Mouse (Mus musculus) neural tube, embryonic 12.5 days (tissue): ENCODE data around the gene Slco3a1. TPM values are rescaled to one million over a fixed set of nuclear protein-coding genes. Genes with fewer than 3 reads are reported as not detected.

ENCODE experiments used
- ATAC-seq: fragments of 200-750 bp; cut with Nextera tagmentation; 2 replicates; pipeline ENCODE4 v1.8.0; 2017; ENCODE audit warnings: low read depth, mild to moderate bottlenecking, moderate TSS enrichment, moderate library complexity; ENCODE audit not compliant: low FRiP score
- H3K27ac ChIP-seq: fragments of 300-500 bp; sonication (generic); 2 replicates; pipeline ENCODE4 v1.5.1; 2016
- H3K27me3 ChIP-seq: fragments of 300-500 bp; sonication (generic); replicated peaks from 2 replicates; pipeline ENCODE4 v1.6.1; 2016; ENCODE audit warnings: mild to moderate bottlenecking
- H3K36me3 ChIP-seq: fragments of 300-500 bp; sonication (generic); 2 replicates; pipeline ENCODE4 v1.6.1; 2016; ENCODE audit warnings: mild to moderate bottlenecking
- H3K4me1 ChIP-seq: fragments of 300-500 bp; sonication (generic); 2 replicates; pipeline ENCODE4 v1.6.1; 2016
- H3K4me2 ChIP-seq: fragments of 300-500 bp; sonication (generic); replicated peaks from 2 replicates; pipeline ENCODE4 v1.6.1; 2016; ENCODE audit warnings: mild to moderate bottlenecking
- H3K4me3 ChIP-seq: fragments of 300-500 bp; sonication (generic); 2 replicates; pipeline ENCODE4 v1.5.1; 2016
- H3K9ac ChIP-seq: fragments of 300-500 bp; sonication (generic); 2 replicates; pipeline ENCODE4 v1.6.1; 2016; ENCODE audit warnings: mild to moderate bottlenecking
- H3K9me3 ChIP-seq: fragments of 300-500 bp; sonication (generic); 2 replicates; pipeline ENCODE4 v1.6.1; 2016; ENCODE audit warnings: mild to moderate bottlenecking
- WGBS: fragments of 180-500 bp; shearing (Covaris S2); methylation state at CpG from one replicate; pipeline ENCODE4 v1.1.7; 2016; 5-methylcytosine and 5-hydroxymethylcytosine counted together
- polyA plus RNA-seq: library from polyadenylated mRNA; unstranded; fragments of >200 nt; fragmentation: Nextera tagmentation; extraction: Ambion mirVana; gene quantifications from 2 replicates; pipeline ENCODE4 v1.2.1, GENCODE M21; 2016

Gene Slco3a1
- polyA plus RNA-seq, 1 experiment from 2014 or later: 26.6 TPM

DNA sequence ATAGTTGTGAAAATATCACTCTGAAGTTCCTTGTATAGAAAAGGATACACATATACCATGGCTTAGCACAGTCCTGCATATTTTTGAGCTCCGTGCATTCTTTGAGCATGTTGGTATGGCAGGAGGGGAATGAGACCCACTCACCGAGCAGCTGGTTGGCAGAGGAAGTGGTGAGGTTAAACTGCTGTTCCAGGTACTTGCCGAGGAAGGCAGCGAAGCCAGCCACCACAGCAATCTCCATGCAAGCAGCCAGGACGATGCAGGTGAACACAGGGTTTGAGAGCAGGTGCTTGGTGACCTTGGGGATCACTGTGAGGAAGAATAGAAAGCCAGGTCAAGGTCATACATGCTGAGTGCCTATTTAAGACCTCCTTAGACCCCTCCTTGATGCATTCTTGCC lies 226.9 kb downstream of the Slco3a1 start:
- no peak for ATAC-seq
- Histone ChIP-seq H3K27me3 (no peaks in the 10 kb centered on the region), H3K4me1 (peaks cover 30% of the 10 kb centered on the region), H3K27ac (no peak overlapping the region), H3K4me2 (no peak overlapping the region), H3K9ac (no peak overlapping the region), H3K4me3 (no peak overlapping the region), H3K9me3 (no peaks in the 10 kb centered on the region), H3K36me3 (no peaks in the 10 kb centered on the region)
- 89% methylated on average over 5 of the region's 5 CpGs for WGBS

DNA sequence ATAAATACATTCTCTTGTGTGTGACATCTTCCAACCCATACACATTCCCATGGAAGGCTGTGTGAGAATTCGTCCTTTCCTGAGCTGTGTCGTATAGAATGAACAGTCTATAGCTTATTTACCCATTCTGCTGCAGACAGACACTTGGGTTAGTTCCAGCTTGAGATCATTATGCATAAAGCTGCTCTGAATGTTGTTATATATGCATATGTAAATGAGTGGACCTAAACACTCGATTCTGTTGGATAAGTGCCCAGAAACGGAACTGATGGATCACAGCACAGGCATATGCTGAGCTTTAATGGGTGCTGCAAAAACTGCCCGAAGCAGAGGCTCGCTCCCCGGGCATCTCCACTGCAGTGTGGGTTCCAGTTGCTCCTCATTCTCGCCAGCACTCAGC lies 229.5 kb downstream of the Slco3a1 start:
- Histone ChIP-seq H3K9me3 (no peaks in the 10 kb centered on the region), H3K4me2 (no peak overlapping the region), H3K9ac (no peak overlapping the region), H3K4me3 (no peak overlapping the region), H3K36me3 (no peaks in the 10 kb centered on the region), H3K27me3 (0 out of 2 replicates have a peak, but pooled peaks cover 2% of the 10 kb centered on the region), H3K4me1 (peaks cover 27% of the 10 kb centered on the region), H3K27ac (no peak overlapping the region)
- peak; percentile 83 for ATAC-seq
- 42% methylated on average over 8 of the region's 8 CpGs for WGBS

DNA sequence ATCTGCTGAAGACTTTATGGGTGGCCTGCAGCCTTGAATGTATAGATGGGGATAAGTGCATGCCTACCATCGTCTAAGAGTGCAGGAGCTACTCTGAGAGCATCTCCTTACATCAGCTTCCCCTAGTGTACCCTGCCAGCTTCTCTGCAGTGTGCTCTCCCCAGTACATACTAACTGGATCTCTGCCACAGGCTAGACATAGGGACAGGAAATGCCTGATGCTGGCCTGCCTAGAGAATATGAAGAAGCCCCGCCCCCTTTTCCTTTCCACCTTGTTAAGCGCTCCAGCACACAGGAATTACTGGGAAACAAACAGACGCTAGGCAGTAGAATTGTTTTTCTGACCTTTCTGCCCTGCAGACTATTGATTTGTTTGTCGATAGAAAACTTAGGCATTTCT lies 230.9 kb downstream of the Slco3a1 start:
- no peaks in the 10 kb centered on the region for H3K36me3 ChIP-seq
- peaks cover 27% of the 10 kb centered on the region for H3K4me1 ChIP-seq
- no peak overlapping the region for H3K4me3 ChIP-seq
- 56% methylated on average over 5 of the region's 5 CpGs for WGBS
- no peak overlapping the region for H3K27ac ChIP-seq
- H3K9me3 ChIP-seq: no peaks in the 10 kb centered on the region
- no peak overlapping the region for H3K4me2 ChIP-seq
- no peak for ATAC-seq
- H3K9ac ChIP-seq: no peak overlapping the region
- 0 out of 2 replicates have a peak, but pooled peaks cover 2% of the 10 kb centered on the region for H3K27me3 ChIP-seq

DNA sequence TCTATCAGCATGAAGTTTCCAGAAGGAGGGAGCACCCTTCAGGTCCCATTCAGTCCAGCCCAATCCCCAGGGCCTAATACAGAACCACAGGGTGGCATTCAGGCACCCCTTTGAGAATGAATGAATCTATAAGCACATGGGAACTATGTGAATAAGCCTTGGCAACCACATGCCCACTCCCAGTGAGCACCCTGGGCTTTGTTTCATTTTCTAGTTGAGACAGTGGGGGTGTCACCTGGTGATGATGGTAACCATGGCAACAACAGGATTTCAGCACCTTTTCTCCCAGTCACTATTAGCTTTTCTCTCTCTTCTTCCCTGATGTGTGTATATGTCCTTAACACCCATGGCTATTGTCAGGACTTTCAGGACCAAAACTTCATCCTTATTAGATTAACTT lies 231.4 kb downstream of the Slco3a1 start:
- no peaks in the 10 kb centered on the region for H3K36me3 ChIP-seq
- H3K27me3 ChIP-seq: 0 out of 2 replicates have a peak, but pooled peaks cover 2% of the 10 kb centered on the region
- no peak overlapping the region for H3K4me3 ChIP-seq
- no peak overlapping the region for H3K27ac ChIP-seq
- no peak for ATAC-seq
- peaks cover 27% of the 10 kb centered on the region for H3K4me1 ChIP-seq
- no peak overlapping the region for H3K4me2 ChIP-seq
- no peak overlapping the region for H3K9ac ChIP-seq
- no peaks in the 10 kb centered on the region for H3K9me3 ChIP-seq

DNA sequence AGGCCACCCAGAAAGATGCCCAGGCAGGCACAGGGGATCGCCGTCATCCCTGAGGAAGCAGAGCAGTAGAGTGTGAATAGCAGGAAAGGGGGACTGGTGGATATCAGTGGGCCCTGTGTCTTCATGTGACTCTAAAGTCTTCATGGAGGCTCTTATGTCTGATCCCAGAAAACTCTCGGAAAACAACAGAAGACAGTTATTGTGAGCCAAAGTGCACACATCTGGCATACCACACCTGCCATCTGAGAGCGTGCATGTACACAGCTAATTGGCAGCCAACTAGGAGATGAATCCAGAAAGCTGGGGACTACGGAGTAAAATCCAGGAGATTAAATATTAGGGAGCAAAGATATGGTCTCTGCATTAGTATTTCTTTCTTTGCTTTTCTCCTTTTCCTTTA lies 233.9 kb downstream of the Slco3a1 start:
- Histone ChIP-seq H3K9ac (no peak overlapping the region), H3K4me1 (peaks cover 27% of the 10 kb centered on the region), H3K9me3 (no peaks in the 10 kb centered on the region), H3K4me2 (no peak overlapping the region), H3K27ac (no peak overlapping the region), H3K27me3 (0 out of 2 replicates have a peak, but pooled peaks cover 2% of the 10 kb centered on the region), H3K36me3 (no peaks in the 10 kb centered on the region), H3K4me3 (no peak overlapping the region)
- 92% methylated on average over 5 of the region's 5 CpGs for WGBS
- no peak for ATAC-seq

DNA sequence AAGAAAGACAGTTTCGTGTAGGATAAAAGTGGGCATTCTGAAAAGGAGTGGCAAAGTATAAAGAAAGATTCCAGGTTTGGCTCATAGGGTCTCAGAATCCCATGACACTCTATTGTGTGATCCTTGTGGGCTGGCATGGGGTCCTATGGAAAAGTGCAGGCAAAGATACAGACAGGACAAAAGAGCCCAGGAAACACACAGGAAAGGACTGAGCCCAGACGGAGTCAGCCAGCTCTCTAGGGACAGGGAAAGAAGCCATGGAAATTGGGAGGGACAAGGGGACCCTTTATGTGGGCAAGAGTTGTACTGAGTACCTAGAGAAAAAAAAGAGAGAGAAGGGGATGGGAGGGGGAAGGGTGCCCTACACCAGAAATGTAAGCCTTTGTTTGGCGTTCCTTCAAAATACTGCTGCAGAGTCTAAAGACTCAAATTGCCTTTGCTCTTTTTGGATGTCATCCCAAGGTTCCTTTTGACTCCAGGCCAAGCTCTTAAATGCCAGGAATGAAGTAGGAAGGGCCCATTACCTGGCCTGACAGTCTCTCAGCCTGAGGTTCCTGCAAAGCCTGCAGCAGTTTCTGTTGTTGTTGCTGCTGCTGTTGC lies 238.6 kb downstream of the Slco3a1 start:
- no peak for ATAC-seq
- Histone ChIP-seq H3K9ac (no peak overlapping the region), H3K27me3 (0 out of 2 replicates have a peak, but pooled peaks cover 2% of the 10 kb centered on the region), H3K4me3 (no peak overlapping the region), H3K4me2 (no peak overlapping the region), H3K9me3 (no peaks in the 10 kb centered on the region), H3K36me3 (no peaks in the 10 kb centered on the region), H3K27ac (no peak overlapping the region), H3K4me1 (peaks cover 6% of the 10 kb centered on the region; the same call in 1 of the 2 replicates)
- 78% methylated on average over 3 of the region's 3 CpGs for WGBS

DNA sequence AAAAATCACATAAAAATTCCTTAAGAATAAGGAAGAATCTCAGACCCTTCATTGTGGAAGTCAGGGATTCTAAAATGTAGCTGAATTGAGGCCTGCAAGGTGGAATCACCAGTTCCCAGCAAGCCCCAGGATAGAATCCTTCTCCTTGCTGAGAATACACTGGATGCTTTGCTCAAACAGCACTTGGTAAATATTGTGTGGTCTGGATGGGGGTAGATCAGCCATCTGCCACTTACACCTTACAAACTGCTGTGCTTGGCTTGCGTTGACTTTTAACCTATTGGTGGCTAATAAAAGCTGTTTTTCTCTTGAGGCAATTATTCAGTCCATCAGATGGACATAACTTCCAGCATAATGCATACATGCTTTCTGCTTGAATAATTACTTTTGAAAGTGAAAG lies 240.3 kb downstream of the Slco3a1 start:
- Histone ChIP-seq H3K27ac (no peak overlapping the region), H3K27me3 (no peaks in the 10 kb centered on the region)
- WGBS: 79% methylated on average over 1 of the region's 1 CpGs

DNA sequence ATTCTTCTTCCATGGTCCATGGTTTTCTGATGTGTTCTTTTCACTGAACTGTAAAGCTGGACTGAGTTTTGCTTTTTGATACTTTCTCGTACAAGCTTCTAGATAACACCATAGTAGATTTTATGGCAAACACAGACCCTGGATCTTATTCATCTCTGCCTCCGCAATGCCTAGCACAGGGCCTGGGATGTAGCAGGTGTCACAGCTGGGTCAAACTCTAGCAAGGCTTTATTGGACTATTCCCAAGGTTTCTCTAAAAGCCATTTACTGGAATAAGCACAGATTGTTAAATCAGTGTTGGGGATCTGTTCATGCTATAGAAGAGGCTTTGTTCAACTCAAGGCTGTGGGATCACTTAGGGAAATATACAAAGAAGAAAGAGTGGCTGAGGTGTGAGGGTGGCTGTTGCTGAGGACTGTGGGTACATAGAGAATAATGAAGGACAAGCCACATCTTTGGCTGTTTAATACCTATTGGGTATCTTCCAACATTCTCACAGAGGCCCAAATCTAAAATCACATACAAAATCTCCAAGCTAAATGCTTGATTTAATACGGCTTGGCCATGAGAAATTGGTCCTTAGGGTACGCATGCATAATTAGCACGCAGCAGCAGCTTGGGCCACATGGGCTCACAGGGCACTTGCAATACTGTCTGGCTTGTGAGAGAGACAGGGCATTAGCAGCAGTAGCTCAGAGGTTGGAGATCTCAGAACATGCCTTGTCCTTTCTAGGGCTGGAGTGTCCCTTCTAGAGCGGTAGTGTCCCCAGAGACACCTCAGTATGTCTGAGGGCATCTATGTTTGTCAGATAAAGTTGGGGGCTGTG lies 241.1 kb downstream of the Slco3a1 start:
- no peak overlapping the region for H3K4me2 ChIP-seq
- no peak overlapping the region for H3K4me3 ChIP-seq
- ATAC-seq: no peak
- H3K9ac ChIP-seq: no peak overlapping the region
- 67% methylated on average over 6 of the region's 6 CpGs for WGBS
- no peak overlapping the region for H3K27ac ChIP-seq
- peaks cover 6% of the 10 kb centered on the region; the same call in 1 of the 2 replicates for H3K4me1 ChIP-seq
- H3K36me3 ChIP-seq: no peaks in the 10 kb centered on the region
- no peaks in the 10 kb centered on the region for H3K27me3 ChIP-seq
- no peaks in the 10 kb centered on the region for H3K9me3 ChIP-seq

More for the DNA sequence above, 240.3 kb downstream of the Slco3a1 start:
- no peak overlapping the region for H3K9ac ChIP-seq
- H3K4me3 ChIP-seq: no peak overlapping the region
- H3K4me2 ChIP-seq: no peak overlapping the region
- no peaks in the 10 kb centered on the region for H3K9me3 ChIP-seq
- no peaks in the 10 kb centered on the region for H3K36me3 ChIP-seq
- peaks cover 6% of the 10 kb centered on the region; the same call in 1 of the 2 replicates for H3K4me1 ChIP-seq
- no peak for ATAC-seq

DNA sequence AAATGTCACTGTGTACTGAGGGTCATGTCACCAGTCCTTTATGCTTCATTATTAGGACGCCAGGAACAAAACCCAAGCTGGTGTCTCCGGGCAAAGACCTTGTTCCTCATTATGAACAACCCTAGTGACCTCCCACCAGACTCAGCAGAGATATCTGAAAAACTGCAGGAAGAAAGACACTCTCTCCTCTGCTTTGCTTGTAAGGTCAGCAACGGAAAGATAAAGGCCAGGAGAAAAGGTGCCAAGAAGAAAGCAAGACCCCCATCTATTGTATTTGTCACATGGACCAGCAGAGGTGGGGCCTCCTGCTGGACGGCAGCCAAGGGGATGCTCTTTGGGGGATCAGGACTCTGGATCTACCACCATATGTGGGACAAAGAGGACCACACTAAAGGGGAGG lies 243.0 kb downstream of the Slco3a1 start:
- 52% methylated on average over 4 of the region's 4 CpGs for WGBS
- Histone ChIP-seq H3K4me2 (no peak overlapping the region), H3K4me3 (no peak overlapping the region), H3K9me3 (no peaks in the 10 kb centered on the region), H3K36me3 (no peaks in the 10 kb centered on the region), H3K4me1 (peaks cover 6% of the 10 kb centered on the region; the same call in 1 of the 2 replicates), H3K27me3 (no peaks in the 10 kb centered on the region), H3K27ac (no peak overlapping the region), H3K9ac (no peak overlapping the region)
- no peak for ATAC-seq

DNA sequence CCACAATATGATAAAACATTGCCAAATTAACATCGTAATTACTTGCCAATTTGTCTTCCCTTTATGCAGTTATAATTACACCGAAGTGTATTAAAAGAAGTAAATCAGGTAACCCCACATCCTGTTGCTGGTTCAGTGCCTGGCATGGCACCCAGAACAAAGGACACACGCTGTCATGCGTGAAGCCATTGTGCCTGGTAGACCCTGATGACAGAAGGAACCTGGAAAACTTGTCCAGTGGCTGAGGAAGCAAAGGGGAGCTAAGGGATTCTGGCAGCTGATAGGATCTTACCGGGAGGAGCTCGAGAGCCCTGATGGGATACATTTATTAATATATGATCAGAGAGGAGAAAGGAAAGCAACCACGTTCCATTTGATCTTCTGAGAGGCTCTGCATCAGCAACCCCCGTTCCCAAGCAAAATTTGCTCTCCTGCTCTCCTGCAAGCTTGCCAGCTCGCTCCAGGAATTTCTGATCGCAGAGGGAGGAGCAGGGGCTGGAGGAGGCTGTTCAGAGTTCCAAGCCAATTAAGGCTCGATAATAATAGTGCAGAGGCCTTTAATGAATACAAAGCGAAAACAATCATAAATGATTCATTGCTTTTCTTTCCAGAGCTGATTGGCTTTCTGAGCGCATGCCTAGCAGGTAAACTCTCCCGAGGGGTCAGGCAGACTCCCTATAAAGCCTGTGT lies 250.8 kb downstream of the Slco3a1 start:
- H3K4me3 ChIP-seq: no peak overlapping the region
- peak; percentile 50; the same call in 1 of the 2 replicates for ATAC-seq
- H3K9ac ChIP-seq: no peak overlapping the region
- peaks cover 5% of the 10 kb centered on the region; the same call in 1 of the 2 replicates for H3K4me1 ChIP-seq
- 65% methylated on average over 14 of the region's 14 CpGs for WGBS
- H3K4me2 ChIP-seq: no peak overlapping the region
- no peak overlapping the region for H3K27ac ChIP-seq
- no peaks in the 10 kb centered on the region for H3K9me3 ChIP-seq
- H3K36me3 ChIP-seq: no peaks in the 10 kb centered on the region
- no peaks in the 10 kb centered on the region for H3K27me3 ChIP-seq

DNA sequence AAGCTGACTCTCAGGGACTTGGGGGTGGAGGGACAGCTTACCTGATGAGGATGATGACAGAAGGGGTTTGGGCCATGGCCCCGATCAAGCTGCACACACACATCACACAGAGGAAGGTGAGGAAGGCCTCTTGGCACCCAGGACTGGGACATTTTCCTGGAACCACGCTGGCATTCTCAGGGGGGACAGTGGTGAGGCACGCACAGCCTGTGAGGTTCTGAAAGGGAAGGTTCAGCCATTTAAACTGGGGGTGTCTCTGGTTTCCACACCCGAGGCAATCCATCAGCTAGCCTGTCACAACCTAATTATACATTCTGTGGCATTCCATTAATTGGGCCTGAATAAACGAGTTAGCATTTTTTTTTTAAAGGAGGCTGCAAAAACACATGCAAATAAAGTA lies 251.5 kb downstream of the Slco3a1 start:
- Histone ChIP-seq H3K4me3 (no peak overlapping the region), H3K9ac (no peak overlapping the region), H3K27ac (no peak overlapping the region), H3K27me3 (no peaks in the 10 kb centered on the region), H3K36me3 (no peaks in the 10 kb centered on the region), H3K9me3 (no peaks in the 10 kb centered on the region), H3K4me2 (no peak overlapping the region), H3K4me1 (peaks cover 5% of the 10 kb centered on the region; the same call in 1 of the 2 replicates)
- WGBS: 67% methylated on average over 5 of the region's 5 CpGs
- no peak; the same call in 1 of the 2 replicates for ATAC-seq

DNA sequence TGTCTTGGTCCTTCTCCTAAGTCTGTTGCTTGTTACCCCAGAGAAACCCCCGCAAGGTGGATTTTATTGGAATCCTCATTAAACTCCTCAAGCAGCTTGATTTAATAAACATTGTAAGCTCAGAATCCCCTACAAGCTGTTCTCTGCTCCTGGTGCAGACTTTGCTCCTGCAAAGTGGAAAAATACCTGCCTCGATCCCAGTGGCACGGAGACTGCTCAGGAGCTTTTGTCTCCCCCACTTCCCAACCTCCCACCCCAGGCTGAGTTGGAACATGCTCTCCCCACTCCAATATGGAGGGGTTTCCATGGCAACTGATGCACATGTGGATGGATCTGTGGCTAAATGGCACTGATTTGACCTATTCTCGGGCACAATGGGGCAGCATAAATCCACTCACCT lies 268.0 kb downstream of the Slco3a1 start:
- ATAC-seq: no peak
- 75% methylated on average over 4 of the region's 4 CpGs for WGBS
- Histone ChIP-seq H3K27me3 (no peaks in the 10 kb centered on the region), H3K4me1 (no peaks in the 10 kb centered on the region), H3K9me3 (no peaks in the 10 kb centered on the region), H3K27ac (no peak overlapping the region), H3K36me3 (no peaks in the 10 kb centered on the region), H3K9ac (no peak overlapping the region), H3K4me2 (no peak overlapping the region), H3K4me3 (no peak overlapping the region)
